Mouse (Mus musculus): ENCODE results near the gene Gls2.

Gls2 gene

GRCm38 (mm10) chr10:128194024-128194550 lies at the start of gene Gls2:
Gene Gls2 (plus strand): TSS chr10:128194457.
- WGBS, result under 1% methylated on average over 46 of the region's 46 CpGs

- 83% methylated on average over 2 of the region's 2 CpGs for WGBS
These were observed 49.3 kb upstream of the Gls2 start for GRCm38 (mm10) chr10:128144961-128145360.

GRCm38 (mm10) chr10:128148789-128149365 lies 45.4 kb upstream of the Gls2 start:
- 91% methylated on average over 5 of the region's 5 CpGs for WGBS

- 43% methylated on average over 5 of the region's 5 CpGs for WGBS
These were observed 44.7 kb upstream of the Gls2 start for GRCm38 (mm10) chr10:128149592-128149991.

- WGBS, result 75% methylated on average over 14 of the region's 14 CpGs
These were observed 43.3 kb upstream of the Gls2 start for GRCm38 (mm10) chr10:128150941-128151340.

GRCm38 (mm10) chr10:128153978-128154377 lies 40.3 kb upstream of the Gls2 start:
- WGBS, result 84% methylated on average over 3 of the region's 3 CpGs

GRCm38 (mm10) chr10:128165726-128166125 lies 28.5 kb upstream of the Gls2 start:
- 89% methylated on average over 3 of the region's 3 CpGs for WGBS

- WGBS, result 40% methylated on average over 6 of the region's 6 CpGs
These were observed 27.2 kb upstream of the Gls2 start for GRCm38 (mm10) chr10:128167091-128167490.

GRCm38 (mm10) chr10:128171348-128171747 lies 22.9 kb upstream of the Gls2 start:
- 97% methylated on average over 10 of the region's 10 CpGs for WGBS

- 19% methylated on average over 3 of the region's 3 CpGs for WGBS
These were observed 19.0 kb upstream of the Gls2 start for GRCm38 (mm10) chr10:128175302-128175701.

- 2% methylated on average over 17 of the region's 17 CpGs for WGBS
These were observed 18.1 kb upstream of the Gls2 start for GRCm38 (mm10) chr10:128175996-128176755.

GRCm38 (mm10) chr10:128177316-128177715 lies 16.9 kb upstream of the Gls2 start:
- 82% methylated on average over 4 of the region's 4 CpGs for WGBS

GRCm38 (mm10) chr10:128179989-128180388 lies 14.3 kb upstream of the Gls2 start, which contains the start of gene Rbms2:
Gene Rbms2 (minus strand): TSS chr10:128180297.
- WGBS, result 27% methylated on average over 6 of the region's 6 CpGs

GRCm38 (mm10) chr10:128184296-128184695 lies 10.0 kb upstream of the Gls2 start:
- WGBS, result 87% methylated on average over 2 of the region's 2 CpGs

GRCm38 (mm10) chr10:128185277-128185940 lies 8.8 kb upstream of the Gls2 start:
- WGBS, result 80% methylated on average over 6 of the region's 6 CpGs

GRCm38 (mm10) chr10:128185959-128186358 lies 8.3 kb upstream of the Gls2 start:
- WGBS, result 64% methylated on average over 2 of the region's 2 CpGs

- WGBS, result 74% methylated on average over 5 of the region's 5 CpGs
These were observed 7.1 kb upstream of the Gls2 start for GRCm38 (mm10) chr10:128187181-128187605.

- WGBS, result 52% methylated on average over 2 of the region's 2 CpGs
These were observed 5.9 kb upstream of the Gls2 start for GRCm38 (mm10) chr10:128188242-128188877.

GRCm38 (mm10) chr10:128191472-128191871 lies 2.8 kb upstream of the Gls2 start:
- WGBS, result 89% methylated on average over 2 of the region's 2 CpGs

GRCm38 (mm10) chr10:128192030-128192766 lies 2.1 kb upstream of the Gls2 start:
- WGBS, result 91% methylated on average over 3 of the region's 3 CpGs

- WGBS, result 95% methylated on average over 6 of the region's 6 CpGs
These were observed 1.1 kb upstream of the Gls2 start for GRCm38 (mm10) chr10:128193113-128193512.

Data from cerebral cortex, adult 2 months (tissue).